Mouse (Mus musculus): Measurements from ENCODE around the gene Panx1.

The Panx1 gene

GRCm38 (mm10) chr9:15021156-15021555 is 24.1 kb downstream of the Panx1 start:
- DNase-seq: peak; percentile 31

DNA sequence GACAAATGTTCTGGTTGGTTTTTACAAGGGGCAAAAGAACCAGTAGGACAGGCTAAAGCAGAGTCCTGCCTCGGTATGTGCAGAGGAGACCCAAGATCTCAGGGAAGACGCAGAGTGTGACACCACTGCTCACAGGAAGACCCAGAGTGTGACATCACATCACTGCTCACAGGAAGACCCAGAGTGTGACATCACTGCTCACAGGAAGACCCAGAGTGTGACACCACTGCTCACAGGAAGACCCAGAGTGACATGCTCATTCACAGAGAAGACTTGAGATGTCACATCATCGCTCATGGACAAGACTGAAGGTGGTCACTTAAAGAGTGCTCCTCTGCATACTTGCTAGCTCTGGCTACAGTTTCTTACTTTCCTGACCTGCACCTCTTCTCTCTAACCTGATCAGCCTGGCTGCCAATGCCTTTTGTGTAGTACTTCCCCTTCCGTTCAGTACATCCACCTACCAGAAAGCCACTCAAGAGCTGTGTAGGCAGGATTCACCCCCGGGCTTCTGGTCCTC is 24.7 kb downstream of the Panx1 start:
- DNase-seq: no peak

- no peak for DNase-seq
Measured at GRCm38 (mm10) chr9:15018756-15019131, 26.5 kb downstream of the Panx1 start.

DNA sequence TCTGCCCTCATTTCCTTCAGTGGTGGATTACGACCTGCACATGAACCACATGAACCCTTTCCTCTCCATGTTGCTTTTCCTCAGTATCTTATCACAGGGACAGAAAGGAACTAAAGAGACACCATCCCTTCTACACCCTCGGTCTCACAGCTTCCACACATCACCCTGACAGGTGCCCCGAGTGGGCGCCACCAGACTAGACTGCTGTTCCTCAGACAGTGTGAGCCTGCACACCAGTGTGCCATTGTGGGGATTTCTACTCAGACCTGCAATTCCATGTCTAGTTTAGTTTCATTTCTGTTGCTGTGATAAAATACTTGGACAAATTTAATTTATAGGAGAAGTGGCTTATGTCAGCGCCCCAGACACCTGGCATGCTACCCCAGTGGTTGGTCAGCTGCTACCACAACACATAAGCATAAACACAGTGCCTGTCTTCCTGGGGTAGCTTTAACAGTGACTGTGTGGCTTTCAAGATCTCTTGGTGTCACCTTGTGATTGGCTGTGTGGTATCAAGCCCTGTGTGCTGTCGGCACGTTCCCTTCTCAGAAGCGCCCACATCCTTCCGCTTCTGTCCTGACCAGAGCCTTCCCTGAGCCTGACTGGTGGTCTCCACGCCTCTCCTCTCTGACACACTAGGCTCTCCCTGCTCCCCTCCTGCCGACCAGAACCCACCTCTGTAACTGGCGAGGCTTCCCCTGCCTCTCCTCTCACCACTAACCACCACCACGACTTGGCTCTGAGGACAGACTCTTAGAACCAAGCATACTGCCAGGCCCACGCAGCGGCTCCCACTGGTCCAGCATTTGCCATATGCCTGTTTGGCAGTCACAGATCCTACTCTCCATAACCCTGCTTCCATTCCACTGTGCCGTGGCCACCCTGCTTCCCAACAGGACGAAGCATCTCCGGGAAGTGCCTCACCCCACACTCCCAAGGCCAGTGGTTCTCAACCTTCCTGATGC is 27.2 kb downstream of the Panx1 start:
- DNase-seq: peak; percentile 32

DNA sequence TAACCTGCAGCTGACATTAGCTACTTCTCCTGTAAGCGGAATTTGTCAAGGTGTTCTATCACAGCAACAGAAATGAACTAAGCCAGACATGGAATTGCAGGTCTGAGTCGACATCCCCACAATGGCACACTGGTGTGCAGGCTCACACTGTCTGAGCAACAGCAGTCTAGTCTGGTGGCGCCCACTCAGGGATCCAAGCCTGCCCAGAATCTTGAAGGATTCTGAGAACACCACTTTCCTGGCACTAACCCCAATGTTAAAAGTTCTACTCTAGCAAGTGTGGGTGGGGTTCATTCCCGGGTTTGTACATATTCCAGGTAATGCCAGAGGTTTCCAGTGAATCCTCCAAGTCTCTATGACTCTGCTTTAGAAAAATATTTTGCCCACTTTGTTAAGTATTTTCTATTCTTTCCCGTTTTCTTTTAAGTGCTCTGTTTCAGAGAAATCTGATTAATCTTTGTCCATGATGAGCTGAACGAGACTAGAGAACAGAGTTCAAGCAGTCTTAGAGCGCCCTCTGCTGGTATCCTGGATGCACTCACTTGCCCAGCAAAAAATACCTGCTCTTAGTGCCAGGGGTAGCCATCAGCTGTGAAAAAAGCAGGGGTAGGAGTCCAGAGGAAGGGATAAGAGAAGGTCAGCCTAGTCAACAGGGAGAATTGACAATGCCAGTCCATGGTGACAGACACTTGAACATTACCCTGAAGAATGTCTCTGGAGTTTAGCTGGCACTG is 29.9 kb downstream of the Panx1 start:
- peak; percentile 72 for DNase-seq

DNA sequence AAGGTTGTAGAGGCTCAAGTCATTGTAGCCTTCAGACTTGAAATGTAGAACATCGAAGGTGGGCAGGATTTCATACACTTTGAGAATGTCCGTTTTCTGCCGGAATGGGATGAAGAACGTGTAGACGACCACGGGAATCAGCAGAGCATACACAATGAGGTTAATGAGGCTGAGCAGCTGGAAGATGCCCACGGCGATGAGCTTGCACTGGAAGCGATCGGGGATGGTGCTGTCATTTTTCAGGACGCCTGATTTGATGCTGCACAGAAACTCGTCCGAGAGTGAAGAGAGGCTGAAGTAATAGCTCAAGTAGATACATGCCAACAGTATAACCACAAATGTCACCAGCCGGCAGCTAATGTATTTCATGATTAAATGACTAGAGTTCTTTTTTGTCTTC is 37.7 kb downstream of the Panx1 start:
- DNase-seq: no peak

GRCm38 (mm10) chr9:15004298-15004685 is 41.0 kb downstream of the Panx1 start:
- DNase-seq: no peak

DNA sequence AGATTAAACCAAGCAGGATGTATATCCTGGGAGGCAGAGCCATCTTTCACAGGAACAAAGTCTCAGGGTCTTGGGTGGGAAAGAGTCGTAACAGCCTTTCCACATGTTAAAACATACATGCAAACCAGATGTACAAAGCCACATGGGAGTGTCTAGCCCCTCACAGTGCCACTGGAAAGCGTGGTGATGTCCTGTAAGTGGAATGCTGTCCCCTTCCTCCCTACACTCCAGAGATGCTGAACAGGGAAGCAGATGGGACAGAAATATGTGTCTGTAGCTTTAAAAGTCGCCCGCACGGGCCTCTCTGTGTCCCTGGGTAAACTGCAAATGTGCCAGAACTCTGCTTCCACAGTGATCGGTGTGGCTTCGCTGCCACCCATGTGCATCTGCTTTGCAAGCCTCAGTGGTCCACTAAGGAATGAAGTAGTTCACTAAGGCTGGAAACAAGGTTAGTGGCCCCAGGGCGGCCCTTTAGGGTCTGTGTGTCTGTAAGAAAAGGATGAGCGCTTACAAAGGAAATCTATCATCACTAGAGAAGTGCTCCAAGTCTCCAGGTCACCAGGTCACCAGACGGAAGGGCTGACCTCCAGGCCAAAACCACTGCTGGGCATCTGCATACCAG is 41.5 kb downstream of the Panx1 start:
- DNase-seq: no peak

DNA sequence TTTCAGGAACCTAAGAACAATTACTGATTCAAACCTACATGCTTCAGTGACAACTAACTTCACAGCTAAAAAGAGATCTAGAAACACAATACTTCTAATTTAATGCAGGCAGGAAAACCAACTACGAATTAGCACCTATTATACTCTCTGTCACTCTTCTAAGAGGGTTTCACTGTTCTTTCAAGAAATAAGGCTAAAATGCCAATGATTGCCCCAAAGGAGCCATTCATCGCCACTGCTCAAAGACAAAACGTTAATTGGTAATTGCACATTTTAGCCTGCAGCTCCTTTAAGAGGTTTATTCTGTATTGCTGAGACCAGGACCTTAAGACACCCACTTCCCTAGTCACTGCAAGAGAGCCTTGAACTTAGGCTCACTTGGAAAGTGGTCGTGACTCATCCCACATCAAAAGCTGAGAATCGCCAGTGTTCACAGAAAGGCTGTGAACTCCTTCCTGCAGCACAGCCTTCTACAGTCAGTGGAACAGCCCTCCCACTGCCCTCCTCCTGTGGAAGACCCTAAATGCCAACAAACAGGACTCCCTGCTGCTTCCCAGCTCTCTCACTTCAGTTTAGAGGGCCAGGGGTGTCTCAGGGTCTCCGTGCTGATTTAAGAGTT is 42.2 kb downstream of the Panx1 start:
- no peak for DNase-seq

DNA sequence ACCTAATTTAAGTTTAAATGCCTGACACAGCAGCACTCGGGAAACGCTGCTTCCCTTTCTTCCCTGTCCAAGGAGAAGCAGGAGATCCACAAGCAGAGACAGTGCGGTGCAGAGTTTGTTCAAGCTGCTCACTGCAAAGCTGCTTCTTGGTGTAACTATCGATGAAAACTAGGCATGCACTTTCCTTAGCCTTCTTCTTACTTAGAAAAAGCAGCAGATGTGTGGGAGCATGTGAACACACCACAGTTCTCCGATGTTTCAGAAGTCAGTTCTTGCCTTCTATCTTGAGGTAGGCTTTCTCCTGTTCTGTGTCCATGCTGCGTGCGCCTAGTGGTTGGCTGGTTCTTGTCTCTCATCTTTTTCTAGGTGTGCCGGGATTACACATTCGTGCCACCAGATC is 46.5 kb downstream of the Panx1 start:
- no peak for DNase-seq

DNA sequence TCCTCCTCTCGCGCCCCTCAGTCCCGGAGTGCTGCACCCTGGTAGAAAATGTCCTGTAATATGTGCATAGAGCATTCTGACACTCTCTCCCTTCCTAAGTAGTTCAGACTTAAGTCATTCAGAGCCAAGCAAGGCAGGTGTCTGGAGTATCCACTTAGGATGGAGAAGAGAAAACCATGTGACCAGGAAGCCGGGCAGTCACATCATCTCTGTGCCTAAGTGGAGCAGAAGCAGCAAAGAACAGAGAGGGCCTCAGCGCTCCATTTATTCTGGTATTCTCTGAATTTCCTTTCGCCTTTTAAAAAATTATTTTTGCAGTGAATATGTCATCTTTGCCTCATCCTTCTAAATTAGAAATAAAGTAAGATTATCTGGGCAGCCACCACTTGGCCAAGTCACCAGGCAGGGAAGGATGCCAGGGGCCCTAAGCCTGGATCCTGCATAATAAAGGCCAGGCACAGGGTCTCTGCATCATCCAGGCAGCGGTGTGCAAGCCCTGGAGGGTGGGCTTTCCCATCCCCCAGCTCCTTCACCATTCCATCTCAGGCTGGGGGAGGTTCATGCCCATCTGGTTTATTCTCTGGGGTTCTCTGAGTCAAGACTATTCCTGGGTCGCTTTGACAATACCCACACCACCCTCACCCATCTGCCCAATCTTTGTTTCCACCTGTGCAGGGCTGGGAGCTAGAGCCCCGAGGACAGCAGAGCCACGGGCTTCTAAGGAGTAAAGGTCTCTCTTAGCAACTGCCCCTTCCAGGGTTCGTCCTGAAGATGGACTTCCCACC is 47.8 kb downstream of the Panx1 start:
- no peak for DNase-seq

- DNase-seq: no peak
Measured at GRCm38 (mm10) chr9:14995525-14995924, 49.8 kb downstream of the Panx1 start.

GRCm38 (mm10) chr9:14988606-14989293 is 56.5 kb downstream of the Panx1 start:
- no peak for DNase-seq

DNA sequence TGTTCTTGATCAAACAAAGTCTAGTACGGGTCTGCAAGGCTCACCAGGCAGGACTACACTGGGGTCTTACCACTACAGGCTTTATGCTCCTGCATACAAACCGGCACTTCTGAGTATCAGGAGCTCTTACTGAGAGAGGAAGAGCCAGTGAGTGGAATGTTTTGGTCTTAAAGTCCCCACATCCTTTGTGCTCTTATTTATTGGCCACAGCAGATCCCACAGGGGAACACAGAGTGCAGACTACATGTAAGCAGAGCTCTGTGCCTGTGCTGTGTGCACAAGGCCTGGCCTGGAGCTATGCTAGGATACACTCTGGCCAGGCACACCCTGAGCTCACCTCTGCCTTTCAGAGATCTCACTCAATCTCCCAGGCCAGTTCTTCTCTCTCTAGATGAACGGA is 62.1 kb downstream of the Panx1 start:
- no peak for DNase-seq

- DNase-seq: no peak
Measured at GRCm38 (mm10) chr9:14982683-14983082, 62.6 kb downstream of the Panx1 start.

DNA sequence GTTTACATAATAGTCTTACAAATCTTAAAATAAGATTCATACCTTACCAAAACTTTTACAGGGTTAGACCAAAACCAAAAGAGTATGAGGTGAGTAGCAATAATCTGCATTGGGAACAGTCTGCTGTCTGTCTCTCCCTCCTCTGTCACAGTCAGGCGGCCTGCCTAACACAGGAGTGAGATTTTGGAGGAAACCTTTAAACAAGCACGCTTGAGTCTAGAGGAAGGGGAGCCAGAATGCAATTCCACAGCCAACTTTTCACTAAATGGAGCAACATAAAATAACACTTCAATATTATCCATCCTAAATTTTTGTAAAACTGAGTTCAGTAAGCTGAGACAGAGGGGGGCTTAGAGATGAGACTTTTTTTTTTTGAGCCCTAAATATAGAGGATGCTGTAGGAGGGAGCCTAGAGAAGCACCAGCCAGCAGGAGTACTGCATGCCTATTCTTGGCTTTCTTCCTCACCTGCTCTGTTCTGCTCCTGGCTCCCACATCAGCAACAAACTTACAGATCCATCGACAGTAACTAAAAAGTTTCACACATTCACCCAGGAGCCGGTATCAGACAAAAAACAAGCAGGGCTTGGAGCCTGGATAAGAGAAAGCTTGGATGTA is 63.6 kb downstream of the Panx1 start:
- DNase-seq: no peak

GRCm38 (mm10) chr9:14974251-14975232 is 70.7 kb downstream of the Panx1 start:
- no peak for DNase-seq

DNA sequence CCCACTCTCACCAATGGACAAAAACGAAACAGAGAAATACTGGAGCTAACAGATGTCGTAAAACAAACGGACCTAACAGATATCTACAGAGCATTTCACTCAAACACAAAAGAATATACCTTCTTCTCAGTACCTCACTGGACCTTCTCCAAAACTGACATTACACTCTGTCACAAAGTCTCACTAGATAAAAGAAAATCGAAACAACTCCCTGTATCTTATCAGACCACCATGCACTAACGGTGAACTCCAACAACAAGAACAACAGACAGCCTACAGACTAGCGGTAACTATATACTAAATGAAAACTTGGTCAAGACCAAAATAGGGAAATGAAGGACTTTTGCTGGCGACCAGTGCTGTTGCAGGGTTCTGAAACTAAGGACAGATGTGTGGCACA is 71.5 kb downstream of the Panx1 start:
- DNase-seq: no peak

GRCm38 (mm10) chr9:14970805-14971525 is 74.3 kb downstream of the Panx1 start:
- no peak for DNase-seq
